Mouse (Mus musculus): ENCODE data around the gene Tnni1.

Gene Tnni1

DNA sequence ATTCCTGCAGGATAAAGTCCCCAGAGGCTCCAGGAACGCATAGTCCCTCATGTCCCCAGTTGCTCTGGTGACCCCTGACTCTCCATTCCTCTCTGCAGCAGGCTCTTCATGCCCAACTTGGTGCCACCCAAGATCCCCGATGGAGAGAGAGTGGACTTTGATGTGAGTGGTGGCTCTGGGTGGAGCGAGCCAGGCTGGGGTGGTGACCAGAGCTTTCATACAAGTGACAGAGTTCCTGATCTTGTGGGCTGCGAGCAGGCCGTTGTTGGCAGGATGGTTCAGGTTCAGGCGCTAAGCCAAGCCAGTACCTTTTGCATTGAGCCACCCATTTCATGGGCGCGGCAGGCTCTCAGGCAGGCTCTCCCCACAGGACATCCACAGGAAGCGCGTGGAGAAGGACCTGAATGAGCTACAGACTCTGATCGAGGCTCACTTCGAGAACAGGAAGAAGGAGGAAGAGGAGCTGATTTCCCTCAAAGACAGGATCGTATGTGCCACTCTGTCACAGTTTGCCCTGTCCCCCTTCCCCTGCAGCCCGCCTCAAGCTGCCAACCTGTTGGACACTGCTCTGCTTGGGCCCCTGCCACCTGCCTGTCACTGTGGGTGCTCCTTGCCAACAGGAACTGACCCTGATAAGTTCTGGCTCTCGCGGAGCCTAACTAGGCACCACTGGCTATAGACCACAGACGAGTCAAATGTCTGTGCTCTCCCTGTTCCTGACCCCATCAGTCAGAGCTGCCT is 68.5 kb downstream of the Tnni1 start:
- DNase-seq: no peak

GRCm38 (mm10) chr1:135850722-135851512 is 71.7 kb downstream of the Tnni1 start:
- no peak for DNase-seq

DNA sequence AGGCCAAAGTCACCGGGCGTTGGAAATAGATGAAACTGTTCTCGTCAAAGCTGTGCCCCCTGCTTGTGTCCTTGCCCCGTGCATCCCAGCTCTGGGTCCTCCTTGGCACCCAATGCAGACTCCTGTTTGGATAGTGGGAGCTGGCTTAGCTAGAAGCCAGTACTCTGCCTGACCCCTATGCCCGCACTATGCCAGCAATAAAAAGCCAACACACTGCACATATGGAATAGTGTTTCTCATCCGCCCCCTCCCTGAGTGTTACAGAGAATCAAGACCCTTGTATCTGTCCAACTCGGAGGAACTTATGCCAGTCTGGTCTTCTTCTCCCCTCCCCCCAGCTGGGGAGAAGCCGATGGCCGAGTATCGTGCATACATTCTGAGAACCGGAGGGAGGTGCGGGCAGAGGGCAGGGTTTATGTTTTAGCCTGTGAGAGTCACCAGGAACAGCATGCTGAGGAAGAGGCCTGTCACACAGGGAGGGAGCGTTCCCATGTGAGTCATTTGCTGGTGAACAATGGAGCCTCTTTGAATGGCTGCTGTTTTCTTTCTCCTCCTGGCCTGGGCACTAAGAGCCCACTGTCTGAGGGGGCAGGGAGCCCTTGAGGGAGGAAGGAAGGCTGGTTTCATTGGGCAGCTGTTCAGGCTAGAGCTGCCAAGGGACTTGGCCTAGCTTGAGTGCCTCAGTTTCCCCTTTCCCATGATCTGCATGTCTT is 73.0 kb downstream of the Tnni1 start:
- no peak for DNase-seq

DNA sequence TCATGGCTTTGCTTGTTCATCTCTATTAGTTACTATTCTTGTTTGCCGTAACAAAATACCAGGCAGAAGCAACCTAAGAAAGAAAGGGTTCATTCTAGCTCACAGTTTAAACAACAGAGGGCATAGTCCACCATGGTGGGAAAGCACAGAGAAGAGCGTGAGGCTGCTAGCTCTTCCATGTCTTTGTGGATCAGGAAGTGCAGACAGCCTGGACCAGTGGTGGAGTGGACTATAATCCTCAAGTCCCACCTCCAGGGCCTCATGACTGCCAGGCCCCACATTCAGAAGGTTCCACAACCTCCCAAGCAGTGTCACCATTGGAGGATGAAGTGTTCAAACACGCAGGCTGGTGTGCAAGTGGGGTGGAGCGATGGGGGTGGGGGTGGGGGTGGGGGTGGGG is 74.0 kb downstream of the Tnni1 start:
- DNase-seq: no peak

- no peak for DNase-seq
Measured at GRCm38 (mm10) chr1:135854591-135855343, 75.5 kb downstream of the Tnni1 start.

- no peak for DNase-seq
Measured at GRCm38 (mm10) chr1:135855344-135855687, 76.1 kb downstream of the Tnni1 start.

- DNase-seq: no peak
Measured at GRCm38 (mm10) chr1:135856070-135856469, 76.8 kb downstream of the Tnni1 start.

DNA sequence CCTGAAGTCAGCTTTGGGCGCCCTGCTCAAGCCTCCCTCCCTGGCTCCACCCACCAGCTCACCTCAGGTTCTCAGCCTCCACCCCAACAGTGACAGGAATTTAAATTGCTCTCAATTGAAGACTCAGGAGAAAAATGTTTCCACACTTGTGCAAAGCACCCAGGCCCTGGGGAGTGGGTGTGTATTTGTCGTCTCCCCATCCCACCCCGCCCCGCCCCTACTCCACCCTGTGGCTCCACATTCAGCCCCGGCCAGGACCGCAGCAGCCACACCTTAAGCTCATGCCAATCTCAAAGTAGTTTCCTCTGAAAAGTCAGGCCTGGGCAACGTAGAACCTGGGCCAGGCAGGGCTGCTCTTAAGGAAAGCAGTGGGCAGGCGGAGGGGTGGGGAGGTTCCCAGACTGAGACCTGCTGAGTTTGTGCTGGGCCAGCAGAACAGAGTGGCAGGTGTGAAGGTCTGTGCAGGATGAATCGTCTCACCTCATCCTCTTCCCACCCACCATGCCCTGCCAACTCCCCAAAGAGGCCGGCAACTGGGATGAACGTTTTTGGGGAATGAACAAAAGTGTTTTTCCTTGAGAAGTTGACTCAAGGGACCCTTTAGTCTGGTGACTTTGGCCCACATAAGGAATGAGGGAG is 78.0 kb downstream of the Tnni1 start:
- no peak for DNase-seq

- DNase-seq: no peak
Measured at GRCm38 (mm10) chr1:135858533-135858932, 79.3 kb downstream of the Tnni1 start.

All from kidney, adult 11 months (tissue).